Mouse (Mus musculus) gastrocnemius, adult 2 months (tissue): ENCODE results near the gene Fabp7. TPM values are rescaled to one million over a fixed set of nuclear protein-coding genes. Genes with fewer than 3 reads are reported as not detected.

Source experiments
- DNase-seq: peaks from one replicate; pipeline ENCODE4 v3.0.0; 2022
- H3K27ac ChIP-seq: fragments of 200-600 bp; 2 replicates; pipeline ENCODE4 v1.8.1; 2022; ENCODE audit warnings: mild to moderate bottlenecking
- H3K4me3 ChIP-seq: fragments of 200-600 bp; 2 replicates; pipeline ENCODE4 v1.8.1; 2022; ENCODE audit warnings: mild to moderate bottlenecking, moderate library complexity
- CTCF ChIP-seq: fragments of 200-600 bp; IDR thresholded peaks from 2 replicates; pipeline ENCODE4 v1.8.1; 2022; ENCODE audit warnings: antibody characterized with exemption, mild to moderate bottlenecking, moderate library complexity
- intact Hi-C: fragments of 180-260 bp; cut with DNase I; formaldehyde crosslinking; loops from one replicate; pipeline ENCODE4 v1.15.1; 2025
- total RNA-seq, 2 experiments: library from RNA; stranded (reverse); gene quantifications; 2 replicates each; pipeline ENCODE4 v1.2.3; 2021

Gene Fabp7
- total RNA-seq, 2 experiments from 2014 or later: not detected

- Histone ChIP-seq H3K4me3 (no peak overlapping the region), H3K27ac (no peak overlapping the region)
- DNase-seq: no peak
- intact Hi-C loops: no loop called here
- no peak for TF ChIP-seq CTCF
Measured at GRCm38 (mm10) chr10:57783289-57784130, 1.2 kb upstream of the Fabp7 start.

GRCm38 (mm10) chr10:57784131-57784875 lies 378 bp upstream of the Fabp7 start:
- H3K27ac ChIP-seq: no peak overlapping the region
- intact Hi-C loops: no loop called here
- peak; percentile 63 for DNase-seq
- no peak for TF ChIP-seq CTCF
- no peak overlapping the region for H3K4me3 ChIP-seq

GRCm38 (mm10) chr10:57785552-57785951 lies 871 bp downstream of the Fabp7 start:
- TF ChIP-seq CTCF: no peak
- H3K4me3 ChIP-seq: no peak overlapping the region
- intact Hi-C loops: no loop called here
- no peak for DNase-seq
- no peak overlapping the region for H3K27ac ChIP-seq

DNA sequence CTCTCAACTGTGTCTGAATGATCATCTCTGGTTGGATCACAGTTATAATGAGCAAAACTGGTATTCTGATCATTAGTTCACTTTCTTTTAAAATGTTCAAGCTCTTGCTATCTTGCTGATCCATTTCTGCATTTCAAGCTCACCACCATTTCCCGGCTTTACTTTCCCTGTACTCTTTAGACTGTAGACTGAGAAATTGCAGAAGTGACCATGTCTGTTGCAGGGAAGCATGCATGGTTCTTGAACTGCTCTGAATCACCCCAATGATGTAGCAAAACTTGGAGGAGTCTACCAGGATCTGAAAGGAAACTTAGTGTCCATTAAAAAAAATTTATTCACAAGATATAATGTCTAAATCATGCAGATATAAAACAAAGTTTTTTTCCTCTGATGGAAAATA lies 8.3 kb downstream of the Fabp7 start:
- DNase-seq: no peak
- intact Hi-C loops: loop anchor here (10.0 kb wide), 1 partner anchor 328 kb away; no protein-coding TSS in a partner anchor
- TF ChIP-seq CTCF: no peak
- Histone ChIP-seq H3K4me3 (no peak overlapping the region), H3K27ac (no peak overlapping the region)

GRCm38 (mm10) chr10:57794018-57794417 lies 9.3 kb downstream of the Fabp7 start, which contains the start of gene Smpdl3a:
Gene Smpdl3a, plus strand, starts transcription at chr10:57794335.
- intact Hi-C loops: loop anchor here (2.0 to 10.0 kb wide), 2 partner anchors 51 to 329 kb away; no protein-coding TSS in a partner anchor
- peak within 1 kb of the TSS; percentile 87 for H3K4me3 ChIP-seq
- H3K27ac ChIP-seq: peak within 1 kb of the TSS; percentile 97

GRCm38 (mm10) chr10:57794491-57795461 lies 10.1 kb downstream of the Fabp7 start:
- peak; percentile 72 for DNase-seq
- TF ChIP-seq CTCF: peak; percentile 24; the same call in 1 of the 2 replicates
- H3K4me3 ChIP-seq: peak overlapping the region; percentile 87
- H3K27ac ChIP-seq: peak overlapping the region; percentile 97
- intact Hi-C loops: loop anchor here (2.0 to 10.0 kb wide), 2 partner anchors 52 to 330 kb away; no protein-coding TSS in a partner anchor

More at GRCm38 (mm10) chr10:57794018-57794417, 9.3 kb downstream of the Fabp7 start, which contains the start of gene Smpdl3a:
- no peak for DNase-seq
- TF ChIP-seq CTCF: no peak

GRCm38 (mm10) chr10:57795542-57795941 lies 10.9 kb downstream of the Fabp7 start:
- H3K4me3 ChIP-seq: peak overlapping the region; percentile 87
- TF ChIP-seq CTCF: no peak
- intact Hi-C loops: loop anchor here (2.0 to 10.0 kb wide), 2 partner anchors 53 to 331 kb away; no protein-coding TSS in a partner anchor
- DNase-seq: no peak
- peak overlapping the region; percentile 97 for H3K27ac ChIP-seq

- intact Hi-C loops: loop anchor here (10.0 kb wide), 1 partner anchor 331 kb away; no protein-coding TSS in a partner anchor
- peak overlapping the region; percentile 97 for H3K27ac ChIP-seq
- peak overlapping the region; percentile 87 for H3K4me3 ChIP-seq
- peak; percentile 56 for TF ChIP-seq CTCF
- peak; percentile 22 for DNase-seq
Measured at GRCm38 (mm10) chr10:57796057-57796456, 11.4 kb downstream of the Fabp7 start.

GRCm38 (mm10) chr10:57799486-57799885 lies 14.8 kb downstream of the Fabp7 start:
- intact Hi-C loops: loop anchor here (10.0 kb wide), 1 partner anchor 335 kb away; no protein-coding TSS in a partner anchor
- TF ChIP-seq CTCF: no peak
- H3K27ac ChIP-seq: no peak overlapping the region
- DNase-seq: no peak
- H3K4me3 ChIP-seq: no peak overlapping the region

- no peak overlapping the region for H3K27ac ChIP-seq
- no peak overlapping the region for H3K4me3 ChIP-seq
- intact Hi-C loops: no loop called here
- TF ChIP-seq CTCF: no peak
- no peak for DNase-seq
Measured at GRCm38 (mm10) chr10:57807754-57808153, 23.1 kb downstream of the Fabp7 start.

DNA sequence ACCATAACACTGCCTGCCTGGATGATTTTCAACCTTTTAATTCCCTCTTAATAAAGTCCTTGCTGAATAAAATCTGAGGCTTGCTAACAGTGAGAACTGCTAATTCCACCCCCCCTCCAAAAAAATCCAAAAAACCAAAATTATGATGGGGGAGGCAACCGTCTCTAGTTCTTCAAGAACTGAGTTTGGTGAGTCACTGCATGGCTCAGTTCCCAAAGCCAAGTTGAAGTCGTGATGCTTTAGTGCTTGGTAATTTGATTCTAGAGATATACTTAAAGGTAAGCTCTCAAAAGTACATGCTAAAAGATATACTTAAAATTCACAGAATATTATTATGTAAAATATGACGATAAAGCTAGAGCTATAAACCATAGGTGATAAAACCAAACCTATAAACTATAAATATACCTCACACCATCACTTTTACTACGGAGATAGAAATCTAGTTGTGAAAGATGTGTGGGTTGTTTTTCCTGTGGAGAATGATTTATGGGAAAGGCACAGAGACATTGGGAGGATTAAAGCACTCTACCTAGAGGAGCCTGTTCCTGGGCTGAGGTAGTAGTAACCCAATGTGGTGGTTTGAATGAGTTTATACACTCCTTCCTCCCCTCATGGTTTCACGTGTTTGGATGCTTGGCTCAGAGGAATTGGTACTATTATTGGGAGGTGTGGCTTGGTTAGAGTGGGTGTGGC lies 27.6 kb downstream of the Fabp7 start:
- DNase-seq: no peak
- TF ChIP-seq CTCF: no peak
- H3K27ac ChIP-seq: no peak overlapping the region
- intact Hi-C loops: no loop called here
- no peak overlapping the region for H3K4me3 ChIP-seq
